Mouse (Mus musculus) limb, embryonic 11.5 days (tissue): ENCODE measurements around the gene Gm4353. TPM values are rescaled to one million over a fixed set of nuclear protein-coding genes. Genes with fewer than 3 reads are reported as not detected.

ENCODE experiments used
- ATAC-seq: fragments of 200-750 bp; cut with Nextera tagmentation; 2 replicates; pipeline ENCODE4 v1.8.0; 2017; ENCODE audit warnings: low read depth; ENCODE audit not compliant: insufficient number of reproducible peaks, low FRiP score, low TSS enrichment
- DNase-seq: peaks from one replicate; pipeline ENCODE4 v3.0.0-alpha.2; 2015; ENCODE audit warnings: low spot score
- H3K27ac ChIP-seq: fragments of 300-500 bp; sonication (generic); replicated peaks from 2 replicates; pipeline ENCODE4 v1.5.1; 2014; ENCODE audit warnings: low read depth, mild to moderate bottlenecking, low read length
- H3K27me3 ChIP-seq: fragments of 300-500 bp; sonication (generic); 2 replicates; pipeline ENCODE4 v1.6.1; 2014; ENCODE audit warnings: mild to moderate bottlenecking, low read length, mixed read lengths; ENCODE audit not compliant: control insufficient read depth, insufficient read depth
- H3K36me3 ChIP-seq: fragments of 300-500 bp; sonication (generic); 2 replicates; pipeline ENCODE4 v1.6.1; 2014; ENCODE audit warnings: mild to moderate bottlenecking, low read length, moderate library complexity, mixed read lengths; ENCODE audit not compliant: control insufficient read depth, insufficient read depth
- H3K4me1 ChIP-seq: fragments of 300-500 bp; sonication (generic); 2 replicates; pipeline ENCODE4 v1.6.1; 2014; ENCODE audit warnings: low read length, mixed read lengths; ENCODE audit not compliant: control insufficient read depth, insufficient read depth
- H3K4me2 ChIP-seq: fragments of 300-500 bp; sonication (generic); 2 replicates; pipeline ENCODE4 v1.6.1; 2014; ENCODE audit warnings: low read depth, mild to moderate bottlenecking, moderate library complexity; ENCODE audit not compliant: severe bottlenecking
- H3K4me3 ChIP-seq: fragments of 300-500 bp; sonication (generic); 2 replicates; pipeline ENCODE4 v1.5.1; 2014; ENCODE audit warnings: low read depth, low read length
- H3K9ac ChIP-seq: fragments of 300-500 bp; sonication (generic); 2 replicates; pipeline ENCODE4 v1.6.1; 2014; ENCODE audit warnings: mild to moderate bottlenecking, low read length
- H3K9me3 ChIP-seq: fragments of 300-500 bp; sonication (generic); 2 replicates; pipeline ENCODE4 v1.6.1; 2016; ENCODE audit warnings: low read length; ENCODE audit not compliant: control insufficient read depth
- WGBS: fragments of 180-500 bp; shearing (Covaris S2); extraction: QIAGEN DNeasy Blood & Tissue Kit; methylation state at CpG from one replicate; pipeline ENCODE4 v1.1.7; 2014; 5-methylcytosine and 5-hydroxymethylcytosine counted together
- polyA plus RNA-seq: library from polyadenylated mRNA; unstranded; fragments of >200 nt; fragmentation: Nextera tagmentation; extraction: Ambion mirVana; gene quantifications from 2 replicates; pipeline ENCODE4 v1.2.1, GENCODE M21; 2014

Gene Gm4353
- polyA plus RNA-seq, 1 experiment from 2014 or later, result 1.1 TPM

DNA sequence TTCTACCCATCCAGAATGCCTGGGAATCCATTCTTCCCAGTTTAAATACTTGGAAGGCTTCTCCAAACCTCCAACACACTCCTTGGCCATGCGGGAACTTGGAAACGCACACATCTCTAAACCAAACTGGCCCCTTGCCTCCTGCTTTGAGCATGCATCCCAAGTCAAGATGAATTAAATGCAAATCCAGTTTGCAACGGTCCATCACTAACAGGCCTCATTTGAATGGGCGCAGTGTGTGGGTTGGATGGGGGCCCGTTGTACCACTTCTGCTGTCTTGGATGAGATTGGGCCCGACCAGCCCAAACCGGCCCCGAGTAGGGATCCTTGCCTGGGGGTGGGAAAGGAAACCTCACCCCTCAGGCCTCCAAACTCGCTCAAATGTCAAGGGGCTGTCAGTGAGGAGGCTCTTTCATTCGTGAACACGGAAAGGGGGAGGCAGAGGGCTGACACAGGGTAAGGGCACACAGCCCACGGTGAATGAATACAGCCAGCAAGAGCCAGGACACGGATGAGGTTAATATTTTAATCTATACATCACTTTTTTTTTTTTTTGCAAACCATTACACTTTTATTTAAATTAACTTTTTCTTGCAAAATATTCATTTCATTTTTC lies 38.7 kb upstream of the Gm4353 start:
- Histone ChIP-seq H3K9me3 (no peaks in the 10 kb centered on the region), H3K27ac (no peak overlapping the region), H3K4me3 (no peak overlapping the region), H3K4me2 (no peak overlapping the region), H3K9ac (no peak overlapping the region), H3K4me1 (0 out of 2 replicates have a peak, but pooled peaks cover 3% of the 10 kb centered on the region), H3K36me3 (no peaks in the 10 kb centered on the region), H3K27me3 (no peaks in the 10 kb centered on the region)
- DNase-seq (no peak), ATAC-seq (no peak)
- 86% methylated on average over 13 of the region's 13 CpGs for WGBS

DNA sequence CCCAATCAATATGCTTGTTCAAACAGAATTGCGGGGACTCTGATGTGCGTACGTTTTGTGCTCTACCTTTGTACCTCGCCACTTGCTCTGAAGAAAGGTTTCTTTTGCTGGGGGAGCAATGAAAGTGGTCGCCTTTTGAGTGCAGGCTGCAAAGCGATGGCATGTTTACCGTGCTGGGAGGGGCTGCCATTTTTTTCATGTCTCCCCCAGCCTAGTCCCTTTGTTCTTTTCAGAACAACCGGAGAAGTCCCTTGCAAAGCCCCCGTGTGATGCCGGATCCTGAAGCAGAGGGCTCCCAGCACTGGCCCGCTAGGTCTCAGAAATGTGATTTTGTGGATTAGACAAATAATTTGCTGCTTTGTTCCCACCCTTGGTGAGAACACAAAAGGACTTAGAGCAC lies 36.8 kb upstream of the Gm4353 start:
- ATAC-seq, result no peak
- H3K4me2 ChIP-seq, result no peak overlapping the region
- H3K4me1 ChIP-seq, result 0 out of 2 replicates have a peak, but pooled peaks cover 3% of the 10 kb centered on the region
- H3K9me3 ChIP-seq, result no peaks in the 10 kb centered on the region
- no peak overlapping the region for H3K9ac ChIP-seq
- 76% methylated on average over 11 of the region's 11 CpGs for WGBS
- DNase-seq, result no peak
- H3K36me3 ChIP-seq, result no peaks in the 10 kb centered on the region
- no peaks in the 10 kb centered on the region for H3K27me3 ChIP-seq
- H3K4me3 ChIP-seq, result no peak overlapping the region
- H3K27ac ChIP-seq, result no peak overlapping the region

DNA sequence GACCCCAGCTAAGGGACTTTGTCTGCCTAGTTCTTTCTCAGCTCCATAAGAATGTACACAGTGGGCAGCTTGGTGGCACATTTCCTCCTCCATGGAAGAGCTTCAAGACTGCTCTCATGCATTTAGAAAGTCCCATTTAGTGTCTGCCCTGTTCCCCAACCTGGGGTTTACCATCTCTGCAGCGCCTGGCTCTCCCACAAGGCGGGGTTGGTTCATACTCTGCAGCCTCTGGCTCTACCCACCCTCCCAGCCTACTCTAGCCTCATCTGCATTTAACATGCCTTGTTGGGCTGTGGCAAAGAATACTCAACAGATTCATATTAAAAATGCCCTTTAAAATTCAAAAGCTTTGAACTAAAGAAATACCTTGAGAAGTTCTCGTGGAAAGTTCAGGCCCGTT lies 36.3 kb upstream of the Gm4353 start:
- no peak overlapping the region for H3K9ac ChIP-seq
- ATAC-seq (no peak), DNase-seq (no peak)
- H3K9me3 ChIP-seq, result no peaks in the 10 kb centered on the region
- no peak overlapping the region for H3K4me3 ChIP-seq
- H3K27ac ChIP-seq, result no peak overlapping the region
- H3K4me1 ChIP-seq, result 0 out of 2 replicates have a peak, but pooled peaks cover 3% of the 10 kb centered on the region
- no peaks in the 10 kb centered on the region for H3K36me3 ChIP-seq
- H3K4me2 ChIP-seq, result no peak overlapping the region
- no peaks in the 10 kb centered on the region for H3K27me3 ChIP-seq
- 94% methylated on average over 4 of the region's 4 CpGs for WGBS

DNA sequence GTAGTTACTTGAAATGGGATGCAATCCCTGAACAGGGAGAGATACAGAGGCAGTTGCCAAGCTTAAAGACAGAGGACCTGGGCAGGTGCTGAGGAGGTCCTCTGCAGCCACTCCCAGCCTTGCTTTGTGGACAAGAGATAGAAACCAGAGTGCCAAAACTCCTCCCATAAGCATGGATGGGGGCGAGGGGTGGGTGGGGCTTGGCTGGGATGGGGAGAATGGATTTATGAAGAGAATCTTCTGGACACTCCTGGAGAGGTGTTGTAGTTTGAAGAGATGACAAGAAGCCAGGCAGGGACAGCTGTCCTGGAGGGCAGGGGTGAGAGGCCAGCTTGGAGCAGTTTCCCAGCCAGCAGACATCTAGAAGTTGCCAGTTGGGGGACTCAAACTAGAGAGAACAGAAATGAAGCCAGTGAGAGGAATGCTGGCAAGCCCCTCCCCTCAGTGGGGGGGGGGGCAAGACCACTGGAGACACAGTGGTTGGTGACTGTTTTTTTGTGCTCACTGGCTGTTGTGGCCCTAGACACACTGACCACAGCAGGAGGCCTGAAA lies 34.9 kb upstream of the Gm4353 start:
- Histone ChIP-seq H3K27me3 (no peaks in the 10 kb centered on the region), H3K4me3 (no peak overlapping the region), H3K36me3 (no peaks in the 10 kb centered on the region), H3K9ac (no peak overlapping the region), H3K27ac (no peak overlapping the region), H3K4me2 (no peak overlapping the region), H3K9me3 (no peaks in the 10 kb centered on the region), H3K4me1 (no peaks in the 10 kb centered on the region)
- 80% methylated on average over 1 of the region's 1 CpGs for WGBS
- no peak for ATAC-seq
- no peak for DNase-seq

DNA sequence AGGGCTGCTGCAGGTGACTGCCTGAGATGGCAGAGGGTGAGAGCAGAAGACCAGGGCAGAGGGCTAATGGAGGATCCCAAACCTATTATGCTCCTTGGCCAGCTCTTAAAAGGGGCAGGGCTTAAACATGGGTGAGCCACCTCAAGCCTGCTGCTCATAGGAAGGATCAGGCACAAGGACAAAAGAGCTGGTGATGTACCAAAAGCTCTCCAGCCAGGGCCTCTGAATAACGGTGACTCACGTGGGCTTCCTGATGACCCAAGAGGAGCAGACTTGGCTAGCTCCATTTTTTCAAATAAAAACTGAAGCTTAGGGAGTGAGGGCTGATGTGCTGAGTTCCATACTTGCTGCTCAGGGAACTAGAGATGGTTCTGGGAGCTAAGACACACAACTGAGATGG lies 31.6 kb upstream of the Gm4353 start:
- 78% methylated on average over 2 of the region's 2 CpGs for WGBS
- Histone ChIP-seq H3K9me3 (no peaks in the 10 kb centered on the region), H3K36me3 (no peaks in the 10 kb centered on the region), H3K4me1 (no peaks in the 10 kb centered on the region), H3K9ac (no peak overlapping the region), H3K27ac (no peak overlapping the region), H3K4me3 (no peak overlapping the region), H3K27me3 (no peaks in the 10 kb centered on the region), H3K4me2 (no peak overlapping the region)
- ATAC-seq (no peak), DNase-seq (no peak)

DNA sequence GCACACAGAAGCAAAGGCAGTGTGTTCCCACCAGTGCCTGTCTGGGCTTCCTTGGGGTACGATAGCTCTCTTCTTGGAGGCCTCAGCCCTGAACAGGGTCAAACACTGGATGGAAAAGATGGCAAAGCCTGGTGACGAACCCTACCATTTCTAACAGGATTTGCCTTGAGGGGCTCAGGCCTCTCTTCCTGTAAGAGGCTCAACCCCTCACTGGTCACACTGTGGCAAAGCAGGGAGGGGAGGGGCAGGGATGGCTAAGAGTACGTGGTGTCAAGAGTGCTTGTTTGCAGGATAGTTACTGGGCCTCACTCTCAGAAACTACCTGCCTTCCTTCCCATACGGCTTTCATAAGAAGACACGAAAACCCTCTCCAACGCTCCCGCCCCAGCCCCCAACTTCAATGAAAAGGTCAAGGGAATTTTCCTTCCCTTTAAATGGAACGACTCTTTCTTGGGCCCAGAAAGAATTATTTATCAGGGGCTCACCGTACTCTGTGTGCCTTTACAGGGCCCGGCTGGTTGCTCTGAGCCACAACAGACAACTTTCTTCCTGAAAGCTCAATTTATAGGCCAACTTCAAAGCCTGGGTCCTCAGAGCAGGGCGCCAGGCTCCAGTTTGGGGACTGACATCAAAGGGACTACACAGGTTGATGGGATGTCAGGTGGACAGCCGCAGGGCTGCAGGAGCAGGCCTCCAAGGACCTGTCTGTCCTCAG lies 30.9 kb upstream of the Gm4353 start:
- H3K27ac ChIP-seq, result no peak overlapping the region
- no peaks in the 10 kb centered on the region for H3K9me3 ChIP-seq
- DNase-seq (no peak), ATAC-seq (no peak)
- no peaks in the 10 kb centered on the region for H3K36me3 ChIP-seq
- no peaks in the 10 kb centered on the region for H3K4me1 ChIP-seq
- H3K4me2 ChIP-seq, result no peak overlapping the region
- no peaks in the 10 kb centered on the region for H3K27me3 ChIP-seq
- 33% methylated on average over 12 of the region's 12 CpGs for WGBS
- no peak overlapping the region for H3K4me3 ChIP-seq
- H3K9ac ChIP-seq, result no peak overlapping the region

DNA sequence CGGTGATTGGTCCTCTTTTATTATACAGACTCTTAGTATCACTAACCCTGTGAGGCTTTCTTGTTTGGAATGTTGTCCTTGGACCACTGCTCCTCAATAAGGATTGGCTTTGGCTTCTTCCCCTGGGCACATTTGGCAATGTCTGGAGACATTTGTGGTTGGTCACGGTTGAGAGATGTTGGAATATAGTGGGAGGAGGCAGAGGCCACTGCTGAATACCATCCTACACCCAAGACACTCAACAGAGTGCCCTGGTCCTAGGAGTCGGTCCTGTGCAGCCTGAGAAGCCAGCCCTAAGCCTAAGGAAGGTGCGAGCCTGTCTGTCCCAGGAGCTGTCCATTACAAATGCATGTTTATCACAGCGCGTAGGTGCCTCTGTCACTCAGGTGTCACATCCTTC lies 27.1 kb upstream of the Gm4353 start:
- DNase-seq (no peak), ATAC-seq (no peak)
- no peak overlapping the region for H3K27ac ChIP-seq
- no peaks in the 10 kb centered on the region for H3K9me3 ChIP-seq
- no peaks in the 10 kb centered on the region for H3K27me3 ChIP-seq
- no peak overlapping the region for H3K4me2 ChIP-seq
- no peak overlapping the region for H3K9ac ChIP-seq
- H3K4me1 ChIP-seq, result no peaks in the 10 kb centered on the region
- no peaks in the 10 kb centered on the region for H3K36me3 ChIP-seq
- no peak overlapping the region for H3K4me3 ChIP-seq
- 83% methylated on average over 6 of the region's 6 CpGs for WGBS

DNA sequence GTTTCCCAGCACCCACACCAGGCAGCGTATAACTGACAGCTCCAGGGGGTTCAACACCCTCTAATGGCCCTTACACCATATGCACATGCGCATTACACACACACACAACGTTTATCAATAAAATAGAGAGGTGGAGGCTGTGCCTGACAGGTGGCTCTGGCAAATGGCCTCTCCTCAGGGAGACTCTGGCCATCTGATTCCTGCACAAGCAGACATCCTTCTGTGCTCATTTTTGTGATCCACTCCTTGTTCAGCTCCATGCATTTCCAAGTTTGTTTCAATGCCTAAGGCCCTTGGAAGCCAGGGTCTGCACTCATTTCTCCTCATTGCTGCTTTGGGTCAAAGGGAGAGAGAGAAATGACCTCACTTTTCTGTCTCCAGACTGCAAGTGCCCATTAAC lies 26.2 kb upstream of the Gm4353 start:
- H3K4me1 ChIP-seq, result no peaks in the 10 kb centered on the region
- no peak overlapping the region for H3K27ac ChIP-seq
- no peak for ATAC-seq
- H3K9me3 ChIP-seq, result no peaks in the 10 kb centered on the region
- H3K27me3 ChIP-seq, result no peaks in the 10 kb centered on the region
- no peak overlapping the region for H3K4me2 ChIP-seq
- 0 out of 2 replicates have a peak, but pooled peaks cover 2% of the 10 kb centered on the region for H3K36me3 ChIP-seq
- WGBS, result 65% methylated on average over 3 of the region's 3 CpGs
- H3K4me3 ChIP-seq, result no peak overlapping the region
- no peak overlapping the region for H3K9ac ChIP-seq
- DNase-seq, result peak; percentile 16
